Mouse (Mus musculus) small intestine, adult 2 months (tissue): ENCODE results near the gene Bpifb4.

Experiments used
- CTCF ChIP-seq: fragments of 200-500 bp; IDR thresholded peaks from 2 replicates; pipeline ENCODE4 v1.5.1; 2012; ENCODE audit warnings: low read depth, mild to moderate bottlenecking, control low read depth, inconsistent platforms, low read length, moderate library complexity, mixed read lengths; ENCODE audit not compliant: insufficient replicate concordance, insufficient read length; ENCODE audit errors: extremely low read depth
- POLR2A ChIP-seq: fragments of 200-500 bp; IDR thresholded peaks from 2 replicates; pipeline ENCODE4 v1.6.1; 2012; ENCODE audit warnings: low read depth, mild to moderate bottlenecking, control low read depth, inconsistent platforms, low read length, moderate library complexity

DNA sequence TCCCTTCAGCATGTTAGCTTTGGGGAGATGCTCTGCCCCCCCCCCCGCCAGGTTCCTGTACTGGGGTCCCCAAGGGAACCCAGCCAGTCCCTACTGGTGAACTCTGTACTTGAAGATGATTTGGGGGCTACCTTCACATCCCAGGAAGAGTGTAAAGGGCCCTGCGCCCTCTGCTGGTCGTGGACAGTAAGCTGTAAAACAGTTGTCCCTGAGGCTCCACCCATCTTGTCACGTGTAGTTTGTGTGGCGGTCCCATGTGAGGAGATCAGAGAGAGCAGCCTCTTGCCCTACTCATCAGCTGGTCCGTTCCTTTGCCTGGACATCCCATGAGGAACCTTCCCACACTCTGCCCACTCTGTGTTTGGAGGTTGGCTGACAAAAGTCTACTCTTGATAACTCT, 15.8 kb downstream of the Bpifb4 start:
- TF ChIP-seq POLR2A = no peak
- TF ChIP-seq CTCF = peak; percentile 47; the same call in 1 of the 2 replicates
